Comparison of ENCODE assay signal across 8 mouse cellular contexts in the genomic region with DNA sequence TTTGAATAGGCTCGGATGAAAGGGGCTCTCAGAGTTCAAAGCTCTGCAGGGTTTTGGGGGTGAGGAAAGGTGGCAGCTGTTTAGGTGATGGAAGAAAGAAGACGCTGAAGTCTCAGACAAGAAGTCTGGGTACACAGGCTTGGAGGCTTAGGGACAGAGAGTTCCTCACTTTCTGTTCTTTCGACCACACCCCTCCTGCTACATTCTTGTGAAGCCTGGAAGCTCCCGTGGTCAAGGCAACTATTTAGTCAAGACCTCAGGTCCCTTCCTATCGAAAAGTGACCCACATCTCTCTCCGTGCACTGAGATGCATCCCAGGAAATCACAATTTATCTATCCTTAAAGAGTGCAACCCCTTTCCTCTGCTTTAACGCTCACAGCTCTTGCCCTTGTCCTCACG. TPM values are rescaled to one million over a fixed set of nuclear protein-coding genes. Genes with fewer than 3 reads are reported as not detected.
A peak's percentile ranks its signal among the peaks of the same experiment; 100 is the strongest.
DNase-seq lines count a peak whose midpoint lies in the region; ATAC-seq and TF ChIP-seq lines count a peak whose summit lies in the region.

No protein-coding gene starts in this region.

- TF ChIP-seq CTCF in testis, adult 2 months (IDR thresholded peaks at IDR 0.05; ENCODE audit: control insufficient read depth, insufficient read depth, insufficient replicate concordance, low read depth, low read length) = no peak
- no peak for TF ChIP-seq CTCF in stomach, postnatal 0 days (IDR thresholded peaks at IDR 0.05; ENCODE audit: low read depth)
- TF ChIP-seq CTCF in cerebellum, adult 2 months (IDR thresholded peaks at IDR 0.05; ENCODE audit: borderline replicate concordance, insufficient read depth, low read depth, low read length) = no peak

- DNase-seq in CD4-positive, CD25-positive, alpha-beta regulatory T cell, adult 2 months (ENCODE audit: low read depth, low spot score) = peak; percentile 8
- DNase-seq in testis, postnatal 14 days (ENCODE audit: low spot score) = no peak
- DNase-seq in stomach, postnatal 0 days (ENCODE audit: low spot score) = no peak
- no peak for DNase-seq in right cerebral cortex, postnatal 10 days (ENCODE audit: low spot score in 2 of 2)
- DNase-seq in cerebellum, adult 2 months = no peak

- H3K27ac ChIP-seq in testis, adult 2 months (ENCODE audit: control insufficient read depth, insufficient read depth, low read depth, low read length) = no peak overlapping the region
- no peak overlapping the region for H3K27ac ChIP-seq in liver, embryonic 15.5 days (replicated peaks)
- H3K27ac ChIP-seq in stomach, postnatal 0 days (replicated peaks) = peak overlapping the region; percentile 74; the same call in 1 of the 2 replicates
- no peak overlapping the region for H3K27ac ChIP-seq in cerebellum, adult 2 months (ENCODE audit: insufficient read depth, low read length)

- WGBS in liver, embryonic 15.5 days (ENCODE audit: insufficient replicate concordance) = 3% methylated on average over 8 of the region's 8 CpGs
- 12% methylated on average over 8 of the region's 8 CpGs for WGBS in stomach, postnatal 0 days
- 17% methylated on average over 8 of the region's 8 CpGs for WGBS in cerebellum, adult 2 months

- H3K4me1 ChIP-seq in testis, adult 2 months (ENCODE audit: control insufficient read depth, insufficient read depth, low read length) = peaks cover 12% of the 10 kb centered on the region
- no peaks in the 10 kb centered on the region; the same call in 1 of the 2 replicates for H3K4me1 ChIP-seq in liver, embryonic 15.5 days (replicated peaks)
- H3K4me1 ChIP-seq in stomach, postnatal 0 days (replicated peaks; ENCODE audit: control insufficient read depth, insufficient read depth) = peaks cover 4% of the 10 kb centered on the region; the same call in 1 of the 2 replicates
- H3K4me1 ChIP-seq in cerebellum, adult 2 months (ENCODE audit: control insufficient read depth, insufficient read depth, low read length) = no peaks in the 10 kb centered on the region

- no peak overlapping the region for H3K9ac ChIP-seq in liver, embryonic 15.5 days
- H3K9ac ChIP-seq in stomach, postnatal 0 days (ENCODE audit: low read length) = no peak overlapping the region

- TF ChIP-seq EP300 in stomach, postnatal 0 days (optimal IDR thresholded peaks at IDR 0.05) = no peak

- peak overlapping the region; percentile 60 for H3K4me3 ChIP-seq in testis, adult 2 months (ENCODE audit: control insufficient read depth, low read depth, low read length)
- H3K4me3 ChIP-seq in liver, embryonic 15.5 days (replicated peaks) = peak overlapping the region; percentile 42
- peak overlapping the region; percentile 48 for H3K4me3 ChIP-seq in stomach, postnatal 0 days (ENCODE audit: low read depth, low read length)
- H3K4me3 ChIP-seq in cerebellum, adult 2 months (replicated peaks; ENCODE audit: insufficient read depth, low read depth, low read length) = no peak overlapping the region

- no peak for TF ChIP-seq POLR2A in testis, adult 2 months (IDR thresholded peaks at IDR 0.05; ENCODE audit: control insufficient read depth, low read depth, low read length)
- no peak for TF ChIP-seq POLR2A in cerebellum, adult 2 months (IDR thresholded peaks at IDR 0.05; ENCODE audit: borderline replicate concordance, insufficient read depth, low read length)

- H3K9me3 ChIP-seq in liver, embryonic 15.5 days (replicated peaks) = no peaks in the 10 kb centered on the region
- H3K9me3 ChIP-seq in stomach, postnatal 0 days (ENCODE audit: control insufficient read depth, low read length) = no peaks in the 10 kb centered on the region

- peak overlapping the region; percentile 50 for H3K4me2 ChIP-seq in liver, embryonic 15.5 days
- H3K4me2 ChIP-seq in stomach, postnatal 0 days (replicated peaks; ENCODE audit: low read depth) = peak overlapping the region; percentile 69

- no peaks in the 10 kb centered on the region for H3K36me3 ChIP-seq in testis, adult 2 months (ENCODE audit: control insufficient read depth, insufficient read depth, low read length)
- no peaks in the 10 kb centered on the region for H3K36me3 ChIP-seq in liver, embryonic 15.5 days (replicated peaks)
- H3K36me3 ChIP-seq in stomach, postnatal 0 days (ENCODE audit: control insufficient read depth, insufficient read depth, low read length) = no peaks in the 10 kb centered on the region

- no peaks in the 10 kb centered on the region for H3K27me3 ChIP-seq in testis, adult 2 months (ENCODE audit: control insufficient read depth, insufficient read depth, low read length)
- peaks cover 14% of the 10 kb centered on the region for H3K27me3 ChIP-seq in liver, embryonic 15.5 days
- H3K27me3 ChIP-seq in stomach, postnatal 0 days (ENCODE audit: control insufficient read depth, insufficient read depth, low read length) = no peaks in the 10 kb centered on the region
- no peaks in the 10 kb centered on the region; the same call in 1 of the 2 replicates for H3K27me3 ChIP-seq in cerebellum, adult 2 months (ENCODE audit: control insufficient read depth, insufficient read depth, low read length)

- no peak for ATAC-seq in CD4-positive, CD25-positive, alpha-beta regulatory T cell, adult 4 months
- no peak for ATAC-seq in liver, embryonic 15.5 days (ENCODE audit: insufficient read depth)
- ATAC-seq in stomach, postnatal 0 days (ENCODE audit: low FRiP score, low TSS enrichment) = no peak

RNA-seq across cellular contexts. Expression of a gene that starts 6.0 kb away (rescaled TPM):
- not detected for polyA plus RNA-seq in CD4-positive, CD25-positive, alpha-beta regulatory T cell, adult 4 months (2017; shearing (Covaris generic))
- polyA plus RNA-seq in testis, adult 2 months (2012; rRNA removed) = 12.1 and 14.1 TPM in 2 replicates
- polyA plus RNA-seq in liver, embryonic 15.5 days (2015; fragmentation: Nextera tagmentation; extraction: Ambion mirVana) = not detected in 2 replicates
- polyA plus RNA-seq in stomach, postnatal 0 days (2015; fragmentation: Nextera tagmentation; extraction: Ambion mirVana) = 19.2 and 22.7 TPM in 2 replicates
- polyA plus RNA-seq in cerebellum, adult 2 months (2012; rRNA removed) = 0.46 and 0.65 TPM in 2 replicates

RNA-seq across cellular contexts. Expression of a gene that starts 29.1 kb away (rescaled TPM):
- polyA plus RNA-seq in CD4-positive, CD25-positive, alpha-beta regulatory T cell, adult 4 months (2017; shearing (Covaris generic)) = under 1 TPM in 1 of 2 experiments, not detected in 1; 0.69 TPM
- 302 and 305 TPM in 2 replicates for polyA plus RNA-seq in testis, adult 2 months (2012; rRNA removed)
- polyA plus RNA-seq in liver, embryonic 15.5 days (2015; fragmentation: Nextera tagmentation; extraction: Ambion mirVana) = 0.29 and 0.43 TPM in 2 replicates
- 4.6 and 5.4 TPM in 2 replicates for polyA plus RNA-seq in stomach, postnatal 0 days (2015; fragmentation: Nextera tagmentation; extraction: Ambion mirVana)
- 1.00 and 1.0 TPM in 2 replicates for polyA plus RNA-seq in cerebellum, adult 2 months (2012; rRNA removed)

RNA-seq across cellular contexts. Expression of a gene that starts 40.7 kb away (rescaled TPM):
- 1 to 10 TPM in 1 of 2 experiments, under 1 TPM in 1; 0.19 to 1.7 TPM for polyA plus RNA-seq in CD4-positive, CD25-positive, alpha-beta regulatory T cell, adult 4 months (2017; shearing (Covaris generic))
- 0.06 TPM in 1 of 2 replicates, not detected in the other for polyA plus RNA-seq in testis, adult 2 months (2012; rRNA removed)
- polyA plus RNA-seq in liver, embryonic 15.5 days (2015; fragmentation: Nextera tagmentation; extraction: Ambion mirVana) = 0.10 and 0.33 TPM in 2 replicates
- 0.12 TPM in 1 of 2 replicates, not detected in the other for polyA plus RNA-seq in stomach, postnatal 0 days (2015; fragmentation: Nextera tagmentation; extraction: Ambion mirVana)
- polyA plus RNA-seq in cerebellum, adult 2 months (2012; rRNA removed) = 0.07 and 0.10 TPM in 2 replicates

RNA-seq across cellular contexts. Expression of a gene that starts 49.9 kb away (rescaled TPM):
- polyA plus RNA-seq in CD4-positive, CD25-positive, alpha-beta regulatory T cell, adult 4 months (2017; shearing (Covaris generic)) = 100 to 1,000 TPM; 226 to 278 TPM
- polyA plus RNA-seq in testis, adult 2 months (2012; rRNA removed) = 7.6 and 16.5 TPM in 2 replicates
- 121 and 125 TPM in 2 replicates for polyA plus RNA-seq in liver, embryonic 15.5 days (2015; fragmentation: Nextera tagmentation; extraction: Ambion mirVana)
- polyA plus RNA-seq in stomach, postnatal 0 days (2015; fragmentation: Nextera tagmentation; extraction: Ambion mirVana) = 564 and 594 TPM in 2 replicates
- polyA plus RNA-seq in cerebellum, adult 2 months (2012; rRNA removed) = 12.9 and 13.0 TPM in 2 replicates

RNA-seq across cellular contexts. Expression of a gene that starts 52.6 kb away (rescaled TPM):
- polyA plus RNA-seq in CD4-positive, CD25-positive, alpha-beta regulatory T cell, adult 4 months (2017; shearing (Covaris generic)) = not detected
- not detected in 2 replicates for polyA plus RNA-seq in testis, adult 2 months (2012; rRNA removed)
- 0.08 TPM in 1 of 2 replicates, not detected in the other for polyA plus RNA-seq in liver, embryonic 15.5 days (2015; fragmentation: Nextera tagmentation; extraction: Ambion mirVana)
- not detected in 2 replicates for polyA plus RNA-seq in stomach, postnatal 0 days (2015; fragmentation: Nextera tagmentation; extraction: Ambion mirVana)
- 0.10 TPM in 1 of 2 replicates, not detected in the other for polyA plus RNA-seq in cerebellum, adult 2 months (2012; rRNA removed)

Comparison
In these comparisons a context has a peak if more than half of its experiments do, and no peak if none do; other contexts are left out.
1. RNA of a gene that starts 29.1 kb away (polyA plus RNA-seq): 302 to 305 TPM in testis, adult 2 months; 4.6 to 5.4 TPM in stomach, postnatal 0 days, 1.00 to 1.0 TPM in cerebellum, adult 2 months, 0.69 TPM in CD4-positive, CD25-positive, alpha-beta regulatory T cell, adult 4 months and 0.29 to 0.43 TPM in liver, embryonic 15.5 days; every median in the first group is over 10 times any median in the second.